Mouse (Mus musculus) megakaryocyte, embryonic 14.5 days (primary cell): ENCODE data around the gene Mapkap1.

ENCODE experiments used
- FLI1 ChIP-seq: IDR thresholded peaks from 2 replicates; pipeline ENCODE4 v1.6.1; 2012; ENCODE audit warnings: low read length, inconsistent platforms, mixed read lengths
- GATA1 ChIP-seq: IDR thresholded peaks from 3 replicates; pipeline ENCODE4 v1.6.1; 2012; ENCODE audit warnings: mixed read lengths, low read length, inconsistent platforms, borderline replicate concordance

GRCm38 (mm10) chr2:34667820-34668219 is 261.2 kb downstream of the Mapkap1 start:
- no peak for TF ChIP-seq GATA1
- TF ChIP-seq FLI1, result no peak
